Mouse (Mus musculus) stomach, postnatal 0 days (tissue): ENCODE data around the gene Gtf2ird1.

Experiments used
- CTCF ChIP-seq: IDR thresholded peaks from 2 replicates; pipeline ENCODE4 v1.5.1; 2016; ENCODE audit warnings: antibody characterized with exemption, low read depth, mild to moderate bottlenecking, moderate library complexity
- EP300 ChIP-seq: optimal IDR thresholded peaks from 2 replicates; pipeline ENCODE3; 2016; ENCODE audit warnings: antibody characterized with exemption

DNA sequence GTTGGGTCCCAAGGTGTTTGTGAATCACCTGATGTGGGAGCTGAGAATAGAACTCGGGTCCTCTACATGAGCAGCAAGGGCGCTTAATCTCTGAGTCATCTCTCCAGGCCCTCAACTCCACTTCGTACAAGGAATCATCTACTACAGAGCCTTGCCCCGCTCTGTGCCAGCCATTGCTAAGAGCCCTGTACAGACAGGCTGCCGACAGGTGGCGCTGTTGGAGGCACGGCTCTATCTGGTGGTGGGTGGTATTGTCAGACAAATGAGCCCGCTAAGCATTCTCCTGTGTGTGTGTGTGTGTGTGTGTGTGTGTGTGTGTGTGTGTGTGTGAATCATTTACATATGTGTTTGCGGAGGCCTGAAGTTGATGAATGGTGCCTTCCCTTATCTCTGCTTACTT, 111.1 kb downstream of the Gtf2ird1 start:
- peak; percentile 70 for TF ChIP-seq CTCF
- TF ChIP-seq EP300: no peak
